Mouse (Mus musculus) liver, embryonic 13.5 days (tissue): ENCODE results near the gene Spcs1. TPM values are rescaled to one million over a fixed set of nuclear protein-coding genes. Genes with fewer than 3 reads are reported as not detected.

Experiments used
- ATAC-seq: fragments of 200-750 bp; cut with Nextera tagmentation; 2 replicates; pipeline ENCODE4 v1.8.0; 2017; ENCODE audit warnings: low read depth, mild to moderate bottlenecking, moderate number of reproducible peaks, moderate library complexity
- DNase-seq: peaks from one replicate; pipeline ENCODE4 v3.0.0; 2022
- H3K27ac ChIP-seq: fragments of 300-500 bp; sonication (generic); 2 replicates; pipeline ENCODE4 v1.5.1; 2015; ENCODE audit warnings: moderate library complexity, mild to moderate bottlenecking, inconsistent platforms
- H3K27me3 ChIP-seq: fragments of 300-500 bp; sonication (generic); 2 replicates; pipeline ENCODE4 v1.6.1; 2015; ENCODE audit warnings: mild to moderate bottlenecking, inconsistent platforms
- H3K36me3 ChIP-seq: fragments of 300-500 bp; sonication (generic); 2 replicates; pipeline ENCODE4 v1.6.1; 2015; ENCODE audit warnings: mild to moderate bottlenecking, inconsistent platforms
- H3K4me1 ChIP-seq: fragments of 300-500 bp; sonication (generic); replicated peaks from 2 replicates; pipeline ENCODE4 v1.6.1; 2015; ENCODE audit warnings: inconsistent platforms
- H3K4me2 ChIP-seq: fragments of 300-500 bp; sonication (generic); 2 replicates; pipeline ENCODE4 v1.6.1; 2015; ENCODE audit warnings: inconsistent platforms, mild to moderate bottlenecking, moderate library complexity
- H3K4me3 ChIP-seq: fragments of 300-500 bp; sonication (generic); replicated peaks from 2 replicates; pipeline ENCODE4 v1.5.1; 2015; ENCODE audit warnings: mild to moderate bottlenecking, inconsistent platforms
- H3K9ac ChIP-seq: fragments of 300-500 bp; sonication (generic); 2 replicates; pipeline ENCODE4 v1.6.1; 2015; ENCODE audit warnings: mild to moderate bottlenecking, inconsistent platforms
- H3K9me3 ChIP-seq: fragments of 300-500 bp; sonication (generic); replicated peaks from 2 replicates; pipeline ENCODE4 v1.6.1; 2016; ENCODE audit warnings: inconsistent platforms
- WGBS: fragments of 180-500 bp; shearing (Covaris S2); methylation state at CpG from one replicate; pipeline ENCODE4 v1.1.7; 2015; ENCODE audit not compliant: insufficient replicate concordance; 5-methylcytosine and 5-hydroxymethylcytosine counted together
- polyA plus RNA-seq: library from polyadenylated mRNA; unstranded; fragments of >200 nt; fragmentation: Nextera tagmentation; extraction: Ambion mirVana; gene quantifications from 2 replicates; pipeline ENCODE4 v1.2.1, GENCODE M21; 2015

The Spcs1 gene
- polyA plus RNA-seq = 306 and 325 TPM in 2 replicates

- H3K4me2 ChIP-seq = peak within 1 kb of the TSS; percentile 86
- H3K9me3 ChIP-seq = no peaks in the 10 kb centered on the region
- peak; percentile 88 for ATAC-seq
- no peaks in the 10 kb centered on the region for H3K27me3 ChIP-seq
- H3K4me1 ChIP-seq = peaks cover 47% of the 10 kb centered on the region
- H3K27ac ChIP-seq = peak within 1 kb of the TSS; percentile 92
- under 1% methylated on average over 84 of the region's 84 CpGs for WGBS
- peak within 1 kb of the TSS; percentile 91 for H3K9ac ChIP-seq
- H3K36me3 ChIP-seq = peaks cover 14% of the 10 kb centered on the region; the same call in 1 of the 2 replicates
- peak within 1 kb of the TSS; percentile 86 for H3K4me3 ChIP-seq
- peak; percentile 80 for DNase-seq
Measured at GRCm38 (mm10) chr14:31001307-31002205, at the start of gene Spcs1, which contains the start of gene Glt8d1. Spcs1 (minus strand) TSS chr14:31001672. Glt8d1 (plus strand) TSS chr14:31001400.

GRCm38 (mm10) chr14:31045817-31046216, 44.3 kb upstream of the Spcs1 start:
- no peaks in the 10 kb centered on the region for H3K27me3 ChIP-seq
- H3K4me2 ChIP-seq = peak overlapping the region; percentile 45; the same call in 1 of the 2 replicates
- peaks cover 27% of the 10 kb centered on the region for H3K4me1 ChIP-seq
- H3K9ac ChIP-seq = no peak overlapping the region
- ATAC-seq (peak; percentile 100), DNase-seq (peak; percentile 72)
- peak overlapping the region; percentile 91 for H3K27ac ChIP-seq
- peaks cover 60% of the 10 kb centered on the region for H3K36me3 ChIP-seq
- 31% methylated on average over 1 of the region's 1 CpGs for WGBS
- no peak overlapping the region for H3K4me3 ChIP-seq
- H3K9me3 ChIP-seq = no peaks in the 10 kb centered on the region

- no peaks in the 10 kb centered on the region for H3K9me3 ChIP-seq
- peak overlapping the region; percentile 91 for H3K27ac ChIP-seq
- no peak overlapping the region for H3K4me3 ChIP-seq
- peaks cover 27% of the 10 kb centered on the region for H3K4me1 ChIP-seq
- H3K36me3 ChIP-seq = peaks cover 57% of the 10 kb centered on the region
- ATAC-seq (peak; percentile 47), DNase-seq (no peak)
- H3K4me2 ChIP-seq = peak overlapping the region; percentile 39
- H3K27me3 ChIP-seq = no peaks in the 10 kb centered on the region
- H3K9ac ChIP-seq = peak overlapping the region; percentile 57; the same call in 1 of the 2 replicates
- 57% methylated on average over 5 of the region's 5 CpGs for WGBS
Measured at GRCm38 (mm10) chr14:31045296-31045695, 43.8 kb upstream of the Spcs1 start.

- Histone ChIP-seq H3K4me3 (no peak overlapping the region), H3K9me3 (no peaks in the 10 kb centered on the region), H3K4me2 (no peak overlapping the region), H3K27me3 (no peaks in the 10 kb centered on the region), H3K9ac (no peak overlapping the region), H3K27ac (no peak overlapping the region), H3K36me3 (peaks cover 73% of the 10 kb centered on the region), H3K4me1 (peaks cover 29% of the 10 kb centered on the region)
- DNase-seq = peak; percentile 23
- WGBS = 70% methylated on average over 3 of the region's 3 CpGs
- no peak for ATAC-seq
Measured at GRCm38 (mm10) chr14:31025785-31026184, 24.3 kb upstream of the Spcs1 start.

- H3K9me3 ChIP-seq = no peaks in the 10 kb centered on the region
- peak overlapping the region; percentile 47 for H3K27ac ChIP-seq
Measured at GRCm38 (mm10) chr14:31022579-31022978, 21.1 kb upstream of the Spcs1 start.

GRCm38 (mm10) chr14:31019331-31020205, 18.1 kb upstream of the Spcs1 start:
- ATAC-seq (peak; percentile 93), DNase-seq (peak; percentile 80)
- H3K27ac ChIP-seq = peak overlapping the region; percentile 97
- peak overlapping the region; percentile 85 for H3K4me3 ChIP-seq
- H3K36me3 ChIP-seq = peaks cover 50% of the 10 kb centered on the region
- peaks cover 68% of the 10 kb centered on the region for H3K4me1 ChIP-seq
- no peaks in the 10 kb centered on the region for H3K27me3 ChIP-seq
- H3K4me2 ChIP-seq = peak overlapping the region; percentile 96
- 3% methylated on average over 38 of the region's 56 CpGs for WGBS
- H3K9ac ChIP-seq = peak overlapping the region; percentile 91
- H3K9me3 ChIP-seq = no peaks in the 10 kb centered on the region

More at GRCm38 (mm10) chr14:31022579-31022978, 21.1 kb upstream of the Spcs1 start:
- Histone ChIP-seq H3K36me3 (peaks cover 48% of the 10 kb centered on the region), H3K4me2 (no peak overlapping the region), H3K27me3 (no peaks in the 10 kb centered on the region), H3K9ac (no peak overlapping the region), H3K4me3 (no peak overlapping the region), H3K4me1 (peaks cover 50% of the 10 kb centered on the region)
- 55% methylated on average over 1 of the region's 1 CpGs for WGBS
- no peak for DNase-seq
- ATAC-seq = no peak

- peak; percentile 84 for ATAC-seq
- Histone ChIP-seq H3K27ac (peak within 1 kb of the TSS; percentile 97), H3K4me3 (peak within 1 kb of the TSS; percentile 85), H3K27me3 (no peaks in the 10 kb centered on the region), H3K4me2 (peak within 1 kb of the TSS; percentile 96), H3K36me3 (peaks cover 52% of the 10 kb centered on the region), H3K9ac (peak within 1 kb of the TSS; percentile 91), H3K4me1 (peaks cover 63% of the 10 kb centered on the region), H3K9me3 (no peaks in the 10 kb centered on the region)
- peak; percentile 96 for DNase-seq
- under 1% methylated on average over 38 of the region's 53 CpGs for WGBS
Measured at GRCm38 (mm10) chr14:31018860-31019291, 17.4 kb upstream of the Spcs1 start, which contains the start of the genes Pbrm1 and Gnl3. Pbrm1 (plus strand) TSS chr14:31019138. Gnl3 (minus strand) TSS chr14:31019152.

GRCm38 (mm10) chr14:31017854-31018253, 16.4 kb upstream of the Spcs1 start:
- H3K4me1 ChIP-seq = peaks cover 59% of the 10 kb centered on the region
- H3K4me3 ChIP-seq = peak overlapping the region; percentile 85
- peak overlapping the region; percentile 91 for H3K9ac ChIP-seq
- peak overlapping the region; percentile 96 for H3K4me2 ChIP-seq
- H3K27me3 ChIP-seq = no peaks in the 10 kb centered on the region
- peaks cover 57% of the 10 kb centered on the region for H3K36me3 ChIP-seq
- ATAC-seq = no peak
- peak overlapping the region; percentile 97 for H3K27ac ChIP-seq
- DNase-seq = peak; percentile 32
- 0% methylated on average over 2 of the region's 2 CpGs for WGBS
- no peaks in the 10 kb centered on the region for H3K9me3 ChIP-seq

GRCm38 (mm10) chr14:31016063-31016462, 14.6 kb upstream of the Spcs1 start:
- Histone ChIP-seq H3K4me2 (peak overlapping the region; percentile 96), H3K4me1 (peaks cover 46% of the 10 kb centered on the region), H3K36me3 (peaks cover 66% of the 10 kb centered on the region), H3K4me3 (peak overlapping the region; percentile 85), H3K27me3 (no peaks in the 10 kb centered on the region), H3K9me3 (no peaks in the 10 kb centered on the region), H3K9ac (peak overlapping the region; percentile 91), H3K27ac (peak overlapping the region; percentile 97)
- WGBS = 14% methylated on average over 1 of the region's 1 CpGs
- ATAC-seq (no peak), DNase-seq (no peak)

GRCm38 (mm10) chr14:31013928-31014327, 12.5 kb upstream of the Spcs1 start:
- H3K36me3 ChIP-seq = peaks cover 83% of the 10 kb centered on the region
- H3K4me1 ChIP-seq = peaks cover 38% of the 10 kb centered on the region
- no peak overlapping the region for H3K4me3 ChIP-seq
- no peak for DNase-seq
- no peak overlapping the region for H3K27ac ChIP-seq
- WGBS = 83% methylated on average over 2 of the region's 2 CpGs
- H3K27me3 ChIP-seq = no peaks in the 10 kb centered on the region
- H3K9me3 ChIP-seq = no peaks in the 10 kb centered on the region
- no peak for ATAC-seq
- H3K9ac ChIP-seq = no peak overlapping the region
- no peak overlapping the region for H3K4me2 ChIP-seq
